Mouse (Mus musculus) spleen, postnatal 36 days (tissue): ENCODE results near the gene Cd40.

Experiments used
- DNase-seq, 2 experiments: peaks; one replicate each; pipeline ENCODE4 v3.0.0; 2022; ENCODE audit warnings: low spot score in 2 of 2, mixed read lengths in 1 of 2

The Cd40 gene

GRCm38 (mm10) chr2:165102920-165103319 is 47.5 kb downstream of the Cd40 start:
- DNase-seq: no peak

GRCm38 (mm10) chr2:165105513-165106079 is 50.2 kb downstream of the Cd40 start:
- DNase-seq: no peak

GRCm38 (mm10) chr2:165106585-165106984 is 51.2 kb downstream of the Cd40 start:
- no peak for DNase-seq

GRCm38 (mm10) chr2:165112149-165112548 is 56.7 kb downstream of the Cd40 start:
- DNase-seq: peak; percentile 66 to 70

GRCm38 (mm10) chr2:165113733-165114132 is 58.3 kb downstream of the Cd40 start:
- no peak for DNase-seq

- no peak for DNase-seq
Measured at GRCm38 (mm10) chr2:165120765-165121164, 65.3 kb downstream of the Cd40 start.

- no peak for DNase-seq
Measured at GRCm38 (mm10) chr2:165121206-165121840, 65.9 kb downstream of the Cd40 start.
